Mouse (Mus musculus) CD4-positive, CD25-positive, alpha-beta regulatory T cell, adult 2 months (primary cell): Measurements from ENCODE around the gene Ucp1.
"Not testable (repeated sequence)": the region's sequence is repeated elsewhere in the genome, so short reads cannot be mapped to it uniquely, and the experiment has no call there.

Experiments used
- DNase-seq: peaks from one replicate; pipeline ENCODE4 v3.0.0-alpha.2; 2012; ENCODE audit warnings: low read depth, low spot score

Ucp1 gene

GRCm38 (mm10) chr8:83290176-83290575 is at the start of gene Ucp1:
TSS of gene Ucp1 (plus strand) at chr8:83290352.
- no peak for DNase-seq

DNA sequence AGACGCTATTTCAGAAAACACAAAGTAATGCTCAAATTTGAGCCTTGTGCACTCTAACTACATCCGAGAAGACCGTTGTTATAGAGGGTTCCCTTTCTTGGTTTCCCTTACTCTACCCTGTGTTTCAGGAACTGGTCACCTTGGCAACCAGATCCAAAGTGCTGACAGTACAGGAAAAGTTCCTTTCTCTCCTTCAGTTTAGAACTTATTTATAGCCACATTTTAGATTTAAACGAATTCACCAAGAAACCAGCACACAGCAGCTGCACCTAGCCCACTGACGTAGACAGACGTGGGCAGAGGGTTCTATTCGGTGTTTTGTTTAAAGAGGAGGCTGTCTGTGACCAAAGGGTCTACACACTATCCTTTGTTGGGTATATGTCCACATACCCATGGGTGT is 46.0 kb upstream of the Ucp1 start:
- no peak for DNase-seq

DNA sequence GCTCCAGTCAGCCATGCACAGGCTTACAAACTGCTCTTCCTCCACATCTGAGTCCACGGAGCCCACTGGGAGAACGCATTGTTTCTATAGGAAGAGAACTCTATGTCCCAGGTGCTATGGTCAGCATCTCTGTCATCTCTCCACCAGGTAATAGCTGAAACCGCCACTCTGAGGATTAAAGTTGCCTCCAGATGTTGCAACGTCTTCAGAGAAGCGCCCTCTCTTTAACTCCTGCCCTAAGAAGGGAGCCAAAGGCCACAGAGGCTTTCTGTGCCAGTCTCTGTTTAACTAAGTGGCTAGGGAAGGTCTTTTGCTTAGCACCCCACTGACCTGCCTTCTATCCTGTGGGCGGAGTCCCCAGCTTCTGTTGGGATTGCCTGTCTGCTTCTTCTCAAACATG is 39.3 kb upstream of the Ucp1 start:
- no peak for DNase-seq

- no peak for DNase-seq
Measured at GRCm38 (mm10) chr8:83251362-83252246, 38.5 kb upstream of the Ucp1 start.

GRCm38 (mm10) chr8:83252791-83253190 is 37.4 kb upstream of the Ucp1 start:
- no peak for DNase-seq

- DNase-seq = no peak
Measured at GRCm38 (mm10) chr8:83257631-83258030, 32.5 kb upstream of the Ucp1 start.

DNA sequence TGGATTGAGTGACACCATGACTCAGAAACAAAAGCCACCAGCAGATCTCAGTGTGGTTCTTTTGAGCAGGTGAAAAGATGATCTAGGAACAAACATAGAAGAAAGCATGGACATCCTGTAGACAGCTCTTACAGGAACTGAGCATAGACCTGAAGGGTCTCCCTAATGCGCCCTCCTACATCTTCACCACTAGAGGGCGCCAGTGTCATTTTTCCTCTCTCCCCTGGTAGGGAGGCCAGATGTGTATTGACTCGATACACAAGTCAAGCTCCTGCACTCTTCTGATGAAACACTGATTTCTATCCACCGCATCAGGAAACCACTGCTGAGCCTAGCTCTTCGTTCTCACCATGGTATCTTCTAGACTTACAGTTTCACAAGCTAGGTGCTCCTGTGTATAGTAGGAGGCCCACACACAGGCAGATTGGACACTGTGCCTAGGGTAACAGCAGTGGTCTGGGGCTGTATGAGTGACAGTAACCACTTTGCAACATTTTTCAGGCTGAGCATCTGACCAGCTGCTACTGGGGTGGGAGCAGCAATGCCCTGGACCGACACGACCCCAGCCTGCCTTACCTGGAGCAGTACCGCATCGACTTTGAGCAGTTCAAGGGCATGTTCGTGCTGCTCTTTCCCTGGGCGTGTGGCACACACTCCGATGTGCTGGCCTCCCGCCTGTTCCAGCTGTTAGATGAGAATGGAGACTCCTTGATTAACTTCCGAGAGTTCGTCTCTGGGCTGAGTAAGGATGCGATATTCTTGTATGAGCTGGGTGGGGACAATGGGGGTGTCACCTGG is 29.5 kb upstream of the Ucp1 start:
- DNase-seq = peak; percentile 74

DNA sequence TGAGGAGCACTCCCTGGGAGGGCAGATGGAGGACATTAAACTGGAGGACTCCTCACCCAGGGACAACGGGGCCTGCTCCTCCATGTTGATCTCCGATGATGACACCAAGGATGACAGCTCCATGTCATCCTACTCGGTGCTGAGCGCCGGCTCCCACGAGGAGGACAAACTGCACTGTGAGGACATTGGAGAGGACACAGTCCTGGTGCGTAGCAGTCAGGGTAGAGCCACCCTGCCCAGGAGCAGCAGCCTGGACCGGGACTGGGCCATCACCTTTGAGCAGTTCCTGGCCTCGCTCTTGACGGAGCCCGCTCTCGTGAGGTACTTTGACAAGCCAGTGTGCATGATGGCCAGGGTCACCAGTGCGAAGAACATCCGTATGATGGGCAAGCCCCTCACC is 19.0 kb upstream of the Ucp1 start:
- no peak for DNase-seq

DNA sequence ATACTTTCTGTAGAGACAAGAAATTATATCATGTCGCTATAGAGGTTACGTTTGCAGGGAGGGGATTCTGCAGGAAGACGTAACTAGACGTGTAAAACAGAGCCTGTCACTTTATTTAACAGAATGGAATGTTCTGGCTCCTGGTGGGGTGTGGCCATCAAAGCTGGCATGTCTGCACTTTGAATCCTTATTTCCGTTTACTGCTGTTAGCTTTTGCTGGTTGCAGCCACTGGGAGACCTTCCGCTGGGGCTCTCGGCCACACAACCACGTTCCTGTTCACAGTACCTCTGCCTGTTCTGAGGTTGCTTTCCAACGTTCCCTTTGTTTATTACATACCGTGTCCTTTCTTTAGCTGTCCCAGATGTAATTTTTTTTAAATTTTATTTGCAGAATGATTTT is 17.7 kb upstream of the Ucp1 start:
- no peak for DNase-seq

DNA sequence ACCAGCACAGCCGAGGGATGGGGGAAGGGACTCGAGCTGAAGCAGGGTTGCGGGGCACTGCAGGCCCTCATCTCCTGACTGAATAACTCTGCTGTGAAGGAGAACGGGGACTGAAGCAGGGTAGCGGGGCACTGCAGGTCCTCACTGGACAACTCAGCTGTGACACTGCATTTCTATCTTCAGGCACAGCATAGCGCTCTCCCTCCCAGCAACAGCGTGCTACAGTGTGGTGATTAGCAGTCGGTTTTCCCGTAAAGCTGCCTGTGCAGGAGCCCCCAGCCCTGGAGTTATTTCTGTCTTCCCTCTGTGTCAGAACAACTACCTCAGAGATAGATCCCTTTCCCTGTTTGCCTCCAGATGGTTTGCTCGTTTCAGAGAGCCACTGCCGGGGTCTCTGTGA is 15.7 kb upstream of the Ucp1 start:
- no peak for DNase-seq

DNA sequence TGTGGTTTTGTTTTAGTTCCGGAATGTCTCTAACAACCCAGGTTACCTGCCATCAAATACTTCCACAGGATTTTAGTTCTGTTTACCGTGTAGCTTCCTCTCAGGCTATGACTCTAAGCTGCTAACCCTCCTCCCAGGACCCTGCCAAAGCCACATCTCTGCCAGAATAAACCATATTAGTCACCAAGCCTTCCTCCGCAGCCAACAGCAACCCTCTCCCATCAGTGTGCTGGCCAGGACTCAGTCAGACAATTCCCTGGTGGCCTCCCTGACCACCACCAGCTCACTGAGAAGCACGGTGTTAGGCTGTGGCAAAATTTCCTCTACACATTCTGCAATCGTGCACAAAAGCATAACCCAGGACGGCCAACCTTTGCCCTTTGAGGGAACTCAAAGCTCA is 11.7 kb upstream of the Ucp1 start:
- no peak for DNase-seq

DNA sequence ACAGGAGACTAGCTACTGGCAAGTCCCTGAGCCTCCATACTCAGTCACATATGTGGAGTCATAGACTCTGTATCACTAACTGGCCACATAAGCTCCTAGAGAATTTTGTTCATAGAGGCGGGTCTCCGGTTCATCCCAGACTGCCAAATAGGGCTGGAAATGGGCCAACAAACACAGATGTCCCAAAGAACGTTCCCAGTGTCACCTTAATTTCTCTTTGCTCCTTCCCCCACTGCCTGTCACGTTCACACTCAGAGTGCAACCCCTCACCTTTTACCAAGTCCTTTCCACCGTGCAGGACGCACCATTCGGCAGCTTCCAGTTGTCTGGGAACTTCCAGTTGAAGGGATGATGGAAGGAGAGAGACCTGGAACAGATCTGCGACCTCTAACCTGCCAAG is 4.8 kb upstream of the Ucp1 start:
- no peak for DNase-seq

DNA sequence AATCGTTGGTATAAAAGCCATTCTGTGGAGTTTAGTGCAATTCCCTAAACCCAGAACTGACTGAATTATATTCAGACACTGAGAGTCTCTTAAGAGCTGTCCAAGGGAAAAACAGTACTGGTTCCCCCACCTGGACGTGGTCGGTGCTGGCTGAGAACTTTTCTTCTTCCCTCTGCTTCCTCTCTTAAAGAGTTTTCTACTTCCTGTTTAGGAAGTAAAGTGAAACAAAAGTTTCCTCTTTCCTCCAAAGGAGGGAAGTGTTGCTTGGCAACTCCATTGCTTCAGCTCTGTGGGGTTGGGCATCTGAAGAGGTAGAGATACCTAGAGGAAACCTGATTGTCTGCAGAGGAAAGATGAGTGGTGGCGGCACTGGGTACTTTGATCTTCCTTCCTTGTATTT is 7.2 kb downstream of the Ucp1 start:
- DNase-seq = no peak

- DNase-seq = peak; percentile 45
Measured at GRCm38 (mm10) chr8:83300135-83300534, 10.0 kb downstream of the Ucp1 start.

GRCm38 (mm10) chr8:83304946-83305345 is 14.8 kb downstream of the Ucp1 start:
- DNase-seq = no peak

DNA sequence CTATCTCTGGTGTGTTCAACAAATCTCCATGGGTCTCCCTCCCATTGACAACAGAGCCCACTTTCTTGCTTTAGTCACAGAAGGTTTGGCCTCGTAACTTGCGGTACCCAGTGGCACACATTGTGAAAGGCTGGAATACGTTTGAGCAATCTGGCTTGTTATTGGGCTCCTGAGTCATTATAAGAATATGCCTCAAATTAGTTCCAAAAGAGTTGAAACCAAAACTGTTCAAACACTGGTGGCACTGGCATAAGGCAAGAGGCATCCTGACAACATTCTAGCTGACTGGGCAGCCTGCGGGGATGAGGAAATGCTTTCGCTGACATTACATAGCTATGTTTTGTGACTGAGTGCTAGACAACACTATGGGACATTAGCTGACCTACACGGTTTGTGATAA is 19.7 kb downstream of the Ucp1 start:
- DNase-seq = no peak

DNA sequence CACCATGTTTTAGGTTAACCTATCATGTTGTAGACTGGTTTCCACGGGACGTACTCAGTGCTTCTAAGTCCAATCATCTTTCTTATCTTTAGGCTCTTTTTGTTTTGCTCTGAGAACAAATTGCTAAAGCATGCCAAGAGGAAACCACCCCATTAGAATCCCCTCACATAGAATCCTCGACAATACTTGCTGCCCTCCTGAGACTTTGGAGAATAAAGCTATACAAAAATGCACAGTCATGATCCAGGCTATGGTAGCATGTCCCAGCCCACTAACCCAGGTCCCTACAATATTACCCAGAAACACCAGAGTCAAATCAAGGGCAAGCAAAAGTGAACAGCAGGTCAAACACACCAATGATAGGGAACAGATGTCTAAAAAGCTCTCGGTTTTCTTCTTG is 24.9 kb downstream of the Ucp1 start:
- DNase-seq = not testable (repeated sequence)

DNA sequence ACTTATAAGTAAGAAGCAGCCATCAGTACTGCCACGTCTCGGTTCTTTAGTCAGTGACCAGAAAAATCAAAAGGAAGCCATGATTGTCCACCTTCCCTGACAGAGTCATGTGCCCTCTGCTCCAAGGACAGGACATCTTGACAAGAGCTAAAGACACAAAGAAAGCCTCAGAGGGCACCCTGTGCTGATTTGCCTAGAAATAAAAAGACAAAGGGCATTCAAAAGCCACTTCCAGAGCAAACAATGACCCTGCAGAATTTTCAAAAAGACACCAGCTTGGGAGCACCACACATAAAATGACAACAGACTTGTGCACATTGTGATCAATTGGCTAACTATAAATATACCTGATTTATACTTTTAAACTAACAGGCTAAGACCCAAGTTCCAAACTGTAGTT is 25.5 kb downstream of the Ucp1 start:
- no peak for DNase-seq

- no peak for DNase-seq
Measured at GRCm38 (mm10) chr8:83320543-83320942, 30.4 kb downstream of the Ucp1 start.

DNA sequence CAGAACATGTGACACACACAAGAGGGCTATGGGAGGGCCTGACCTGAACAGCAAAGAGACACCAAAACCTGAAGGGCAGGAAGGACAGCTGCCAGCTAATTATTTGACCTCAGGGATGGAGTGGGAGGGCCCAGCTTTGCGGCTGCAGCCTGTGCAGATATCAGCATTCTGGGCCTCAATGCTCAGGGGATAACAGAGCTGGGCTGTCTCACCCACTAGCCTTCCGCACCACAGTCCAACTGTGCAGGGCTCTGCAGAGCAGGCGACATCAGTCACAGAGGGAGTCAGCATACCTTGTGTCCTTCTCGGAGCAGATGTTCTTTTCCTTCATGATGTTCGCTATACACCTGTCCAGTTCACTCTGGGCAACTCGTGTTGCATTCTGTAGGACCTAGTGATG is 32.2 kb downstream of the Ucp1 start:
- DNase-seq = no peak

DNA sequence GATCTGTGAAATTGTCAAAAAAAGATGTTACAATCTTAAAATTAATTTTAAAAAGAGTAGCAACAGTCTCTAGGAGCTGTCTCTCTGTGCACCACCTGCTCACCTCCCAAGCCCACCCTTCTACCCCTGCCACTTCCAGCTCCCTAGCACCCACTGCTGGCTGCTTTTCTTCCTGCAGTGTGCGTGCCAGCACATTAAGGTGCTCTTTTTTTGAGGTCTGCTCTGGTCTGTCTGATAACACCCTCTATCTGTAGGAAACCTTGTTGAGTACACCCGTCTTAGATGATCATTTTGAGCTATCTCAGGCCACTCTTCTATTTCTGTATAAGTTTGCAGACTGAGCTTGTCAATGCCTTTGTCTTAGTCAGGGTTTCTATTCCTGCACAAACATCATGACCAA is 32.9 kb downstream of the Ucp1 start:
- DNase-seq = no peak

DNA sequence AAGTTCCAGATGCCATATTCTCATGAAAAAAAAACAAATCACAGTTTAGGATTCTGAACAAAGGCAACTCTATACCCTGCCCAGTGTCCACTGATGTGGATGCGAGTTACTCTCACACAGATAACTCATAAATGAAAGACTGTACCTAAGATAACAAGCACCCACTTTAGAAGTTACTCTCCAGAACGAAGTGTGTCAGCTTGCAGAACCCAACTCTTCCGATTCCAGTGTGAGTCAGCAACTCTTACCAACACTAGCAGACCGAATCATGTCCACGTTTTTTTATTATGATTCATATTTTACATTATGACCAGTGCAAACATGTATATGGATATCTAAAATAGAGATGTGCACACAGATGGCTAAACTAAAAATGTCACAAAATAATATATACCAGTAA is 37.7 kb downstream of the Ucp1 start:
- DNase-seq = no peak

GRCm38 (mm10) chr8:83331567-83331898 is 41.4 kb downstream of the Ucp1 start:
- DNase-seq = peak; percentile 23
